Mouse (Mus musculus) intestine, embryonic 15.5 days (tissue): ENCODE measurements around the gene Ift27. TPM values are rescaled to one million over a fixed set of nuclear protein-coding genes. Genes with fewer than 3 reads are reported as not detected.

Experiments used
- ATAC-seq: fragments of 200-750 bp; cut with Nextera tagmentation; 2 replicates; pipeline ENCODE4 v1.8.0; 2017; ENCODE audit warnings: moderate TSS enrichment, moderate library complexity
- H3K27ac ChIP-seq: fragments of 300-500 bp; sonication (generic); 2 replicates; pipeline ENCODE4 v1.5.1; 2015; ENCODE audit warnings: mild to moderate bottlenecking, inconsistent platforms
- H3K27me3 ChIP-seq: fragments of 300-500 bp; sonication (generic); replicated peaks from 2 replicates; pipeline ENCODE4 v1.6.1; 2015; ENCODE audit warnings: inconsistent platforms
- H3K36me3 ChIP-seq: fragments of 300-500 bp; sonication (generic); 2 replicates; pipeline ENCODE4 v1.6.1; 2015; ENCODE audit warnings: inconsistent platforms
- H3K4me1 ChIP-seq: fragments of 300-500 bp; sonication (generic); replicated peaks from 2 replicates; pipeline ENCODE4 v1.6.1; 2015; ENCODE audit warnings: inconsistent platforms
- H3K4me2 ChIP-seq: fragments of 300-500 bp; sonication (generic); replicated peaks from 2 replicates; pipeline ENCODE4 v1.6.1; 2015; ENCODE audit warnings: mild to moderate bottlenecking, inconsistent platforms
- H3K4me3 ChIP-seq: fragments of 300-500 bp; sonication (generic); replicated peaks from 2 replicates; pipeline ENCODE4 v1.5.1; 2015; ENCODE audit warnings: inconsistent platforms
- H3K9ac ChIP-seq: fragments of 300-500 bp; sonication (generic); 2 replicates; pipeline ENCODE4 v1.6.1; 2015; ENCODE audit warnings: inconsistent platforms
- H3K9me3 ChIP-seq: fragments of 300-500 bp; sonication (generic); 2 replicates; pipeline ENCODE4 v1.6.1; 2016; ENCODE audit warnings: inconsistent platforms
- WGBS: fragments of 180-500 bp; shearing (Covaris S2); methylation state at CpG from one replicate; pipeline ENCODE4 v1.1.7; 2015; 5-methylcytosine and 5-hydroxymethylcytosine counted together
- polyA plus RNA-seq: library from polyadenylated mRNA; unstranded; fragments of >200 nt; fragmentation: Nextera tagmentation; extraction: Ambion mirVana; gene quantifications from 2 replicates; pipeline ENCODE4 v1.2.1, GENCODE M21; 2015

Gene Ift27
- polyA plus RNA-seq: 60.5 and 62.9 TPM in 2 replicates

DNA sequence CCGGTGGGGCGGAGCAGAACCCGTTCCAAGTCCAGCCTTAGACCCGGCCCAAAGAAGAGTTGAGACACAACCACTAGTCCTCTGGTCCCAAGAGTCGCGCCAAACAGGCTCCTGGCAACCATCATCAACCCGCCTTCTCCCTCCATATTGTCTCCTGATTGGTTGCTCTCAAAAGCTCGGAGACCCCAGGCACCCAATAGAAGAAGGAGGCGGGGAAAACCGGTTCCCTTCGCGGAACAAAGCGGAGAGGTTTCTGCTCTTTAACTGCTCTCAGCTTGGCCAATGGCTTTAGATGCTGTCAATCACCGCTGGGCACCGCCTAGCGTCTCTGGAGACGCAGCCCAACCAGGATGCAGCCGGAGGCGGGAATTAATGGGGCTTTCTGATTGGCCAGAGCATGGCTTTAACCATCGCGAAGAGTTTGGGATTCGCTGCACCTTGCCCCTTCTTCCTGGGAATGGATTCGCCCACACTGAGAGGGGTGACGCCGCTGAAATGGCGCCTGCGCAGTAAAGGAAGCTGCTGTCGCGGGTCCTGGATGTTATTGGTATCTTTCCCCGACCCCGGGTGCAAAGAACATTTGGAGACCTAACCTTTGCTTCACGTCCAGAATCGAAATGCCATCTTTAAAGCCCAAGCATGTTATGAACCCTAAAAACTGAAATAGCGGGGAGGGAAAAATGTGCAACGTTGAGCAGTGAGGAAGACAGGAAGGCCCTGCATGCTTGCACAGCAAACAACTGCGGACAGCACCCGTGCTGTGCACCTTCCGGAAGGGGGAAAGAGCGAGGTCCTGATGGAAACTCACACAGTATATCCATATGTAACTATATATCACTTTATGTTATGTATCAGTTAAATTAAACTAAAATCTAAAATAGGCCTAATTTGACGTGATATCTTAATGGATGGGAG, at the start of gene Ift27:
Ift27 (minus strand) TSS at position 136 of the 915 bp plus-strand sequence.
- Histone ChIP-seq H3K4me1 (peaks cover 13% of the 10 kb centered on the region), H3K27me3 (no peaks in the 10 kb centered on the region), H3K36me3 (no peaks in the 10 kb centered on the region), H3K27ac (no peak within 1 kb of the TSS), H3K9me3 (no peaks in the 10 kb centered on the region), H3K4me3 (peak within 1 kb of the TSS; percentile 71), H3K4me2 (peak within 1 kb of the TSS; percentile 96), H3K9ac (peak within 1 kb of the TSS; percentile 66)
- WGBS: 2% methylated on average over 40 of the region's 40 CpGs
- ATAC-seq: peak; percentile 98

GRCm38 (mm10) chr15:78215269-78215668, 41.4 kb upstream of the Ift27 start:
- no peaks in the 10 kb centered on the region for H3K4me1 ChIP-seq
- H3K4me2 ChIP-seq: no peak overlapping the region
- H3K4me3 ChIP-seq: no peak overlapping the region
- ATAC-seq: no peak
- no peaks in the 10 kb centered on the region for H3K9me3 ChIP-seq
- H3K27me3 ChIP-seq: no peaks in the 10 kb centered on the region
- H3K36me3 ChIP-seq: no peaks in the 10 kb centered on the region
- no peak overlapping the region for H3K27ac ChIP-seq
- WGBS: 86% methylated on average over 9 of the region's 9 CpGs
- H3K9ac ChIP-seq: no peak overlapping the region

GRCm38 (mm10) chr15:78211367-78211766, 37.5 kb upstream of the Ift27 start:
- H3K27ac ChIP-seq: no peak overlapping the region
- no peaks in the 10 kb centered on the region for H3K36me3 ChIP-seq
- no peak overlapping the region for H3K4me2 ChIP-seq
- H3K4me1 ChIP-seq: no peaks in the 10 kb centered on the region
- H3K27me3 ChIP-seq: no peaks in the 10 kb centered on the region
- no peak for ATAC-seq
- 68% methylated on average over 8 of the region's 8 CpGs for WGBS
- H3K4me3 ChIP-seq: no peak overlapping the region
- no peaks in the 10 kb centered on the region for H3K9me3 ChIP-seq
- no peak overlapping the region for H3K9ac ChIP-seq

DNA sequence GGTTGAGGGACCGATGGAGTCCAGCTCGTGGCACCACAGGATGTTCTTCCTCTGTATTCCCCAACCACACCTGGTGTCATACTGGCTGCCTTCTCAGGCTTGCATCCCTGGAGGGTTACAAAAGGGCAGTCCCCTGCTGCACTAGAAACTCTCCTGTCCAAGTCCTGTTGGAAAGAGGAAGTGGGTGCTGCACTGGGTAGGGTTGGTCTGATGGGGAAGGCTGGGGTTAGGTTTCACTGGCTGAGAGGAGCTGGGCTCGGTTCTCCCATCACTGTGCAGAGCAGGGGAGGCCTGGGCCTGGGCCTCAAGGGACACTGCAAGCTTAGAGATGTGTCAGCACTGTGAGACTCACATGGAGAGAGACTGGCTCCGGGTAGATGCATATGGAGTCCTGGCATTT, 36.3 kb upstream of the Ift27 start:
- H3K4me2 ChIP-seq: no peak overlapping the region

DNA sequence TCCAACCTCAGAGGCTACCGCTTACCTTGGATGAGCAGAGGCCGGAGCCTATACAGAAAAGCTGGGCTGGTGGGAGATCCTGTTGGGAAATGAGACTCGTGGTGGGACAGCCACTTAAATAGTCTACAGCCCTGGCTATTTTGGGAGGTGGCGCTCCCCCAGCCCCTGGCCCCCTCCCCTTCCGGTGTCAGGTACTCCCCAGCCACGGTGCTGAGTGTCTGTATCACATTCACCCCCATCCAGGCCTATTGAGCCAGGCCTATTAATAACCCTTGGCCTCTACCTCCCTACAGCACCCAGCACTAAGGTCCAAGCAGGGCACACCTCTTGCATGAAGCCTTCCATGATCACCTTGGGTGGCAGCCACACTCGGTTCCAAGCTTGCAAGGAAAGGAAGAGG, 32.4 kb upstream of the Ift27 start, which contains the start of gene Pvalb:
Pvalb (minus strand) TSS at position 89 of the 400 bp plus-strand sequence.
- no peak within 1 kb of the TSS for H3K27ac ChIP-seq
- no peak within 1 kb of the TSS for H3K9ac ChIP-seq
- H3K4me1 ChIP-seq: peaks cover 4% of the 10 kb centered on the region; the same call in 1 of the 2 replicates
- no peaks in the 10 kb centered on the region for H3K9me3 ChIP-seq
- H3K4me3 ChIP-seq: no peak within 1 kb of the TSS
- H3K27me3 ChIP-seq: peaks cover 46% of the 10 kb centered on the region
- no peak within 1 kb of the TSS for H3K4me2 ChIP-seq
- H3K36me3 ChIP-seq: no peaks in the 10 kb centered on the region
- 87% methylated on average over 7 of the region's 7 CpGs for WGBS
- ATAC-seq: no peak

More for the DNA sequence above, 36.3 kb upstream of the Ift27 start:
- no peak overlapping the region for H3K27ac ChIP-seq
- 77% methylated on average over 4 of the region's 4 CpGs for WGBS
- H3K9ac ChIP-seq: no peak overlapping the region
- no peaks in the 10 kb centered on the region for H3K36me3 ChIP-seq
- no peak overlapping the region for H3K4me3 ChIP-seq
- H3K9me3 ChIP-seq: no peaks in the 10 kb centered on the region
- peaks cover 9% of the 10 kb centered on the region for H3K27me3 ChIP-seq
- H3K4me1 ChIP-seq: no peaks in the 10 kb centered on the region
- no peak for ATAC-seq

GRCm38 (mm10) chr15:78205192-78205591, 31.3 kb upstream of the Ift27 start:
- no peaks in the 10 kb centered on the region for H3K9me3 ChIP-seq
- ATAC-seq: no peak
- H3K9ac ChIP-seq: no peak overlapping the region
- peaks cover 4% of the 10 kb centered on the region; the same call in 1 of the 2 replicates for H3K4me1 ChIP-seq
- no peak overlapping the region for H3K4me2 ChIP-seq
- no peak overlapping the region for H3K27ac ChIP-seq
- no peaks in the 10 kb centered on the region for H3K36me3 ChIP-seq
- WGBS: 45% methylated on average over 3 of the region's 3 CpGs
- peaks cover 50% of the 10 kb centered on the region for H3K27me3 ChIP-seq
- H3K4me3 ChIP-seq: no peak overlapping the region

DNA sequence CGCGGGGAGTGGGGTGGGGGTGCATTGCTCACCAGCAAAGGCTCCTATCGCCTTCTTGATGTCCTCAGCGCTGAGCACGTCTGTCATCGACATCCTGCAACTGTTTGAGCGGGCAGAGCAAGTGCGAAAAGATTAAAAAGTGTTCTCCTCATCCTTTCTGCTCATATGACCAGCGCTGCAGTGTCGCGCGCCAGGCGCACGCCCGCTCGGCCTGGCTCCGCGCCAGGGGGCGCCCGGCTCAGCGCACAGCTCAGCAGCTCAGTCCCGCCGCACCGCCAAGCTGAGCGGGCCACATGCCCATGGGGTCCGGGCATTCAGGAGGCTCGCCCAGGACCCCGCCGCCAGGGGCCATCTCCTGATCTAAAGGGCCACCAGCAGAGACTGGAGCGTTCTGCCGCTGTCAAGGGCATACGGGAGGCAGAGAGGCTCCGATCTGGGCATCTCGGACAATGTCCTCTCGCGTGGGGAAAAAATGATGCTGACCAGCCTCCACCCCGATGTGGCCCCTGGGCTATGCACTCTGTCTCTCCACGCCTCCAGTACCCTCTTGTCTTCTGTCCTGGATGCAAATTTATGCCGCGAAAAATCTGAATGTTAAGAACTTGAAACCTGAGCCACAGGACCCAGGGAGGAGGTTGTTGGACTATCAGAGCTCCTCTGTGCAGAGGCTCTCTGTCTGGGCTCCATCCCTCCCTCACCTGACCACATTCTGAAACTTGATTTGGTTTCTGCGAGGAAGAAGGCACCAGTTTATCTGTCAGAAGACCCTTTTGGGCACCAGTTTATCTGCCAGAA, 30.3 kb upstream of the Ift27 start:
- H3K9me3 ChIP-seq: no peaks in the 10 kb centered on the region
- no peak for ATAC-seq
- no peaks in the 10 kb centered on the region for H3K36me3 ChIP-seq
- 3% methylated on average over 41 of the region's 41 CpGs for WGBS
- H3K9ac ChIP-seq: peak overlapping the region; percentile 8; the same call in 1 of the 2 replicates
- H3K27ac ChIP-seq: no peak overlapping the region
- peaks cover 56% of the 10 kb centered on the region for H3K27me3 ChIP-seq
- peak overlapping the region; percentile 21; the same call in 1 of the 2 replicates for H3K4me3 ChIP-seq
- peaks cover 4% of the 10 kb centered on the region; the same call in 1 of the 2 replicates for H3K4me1 ChIP-seq
- H3K4me2 ChIP-seq: peak overlapping the region; percentile 56

DNA sequence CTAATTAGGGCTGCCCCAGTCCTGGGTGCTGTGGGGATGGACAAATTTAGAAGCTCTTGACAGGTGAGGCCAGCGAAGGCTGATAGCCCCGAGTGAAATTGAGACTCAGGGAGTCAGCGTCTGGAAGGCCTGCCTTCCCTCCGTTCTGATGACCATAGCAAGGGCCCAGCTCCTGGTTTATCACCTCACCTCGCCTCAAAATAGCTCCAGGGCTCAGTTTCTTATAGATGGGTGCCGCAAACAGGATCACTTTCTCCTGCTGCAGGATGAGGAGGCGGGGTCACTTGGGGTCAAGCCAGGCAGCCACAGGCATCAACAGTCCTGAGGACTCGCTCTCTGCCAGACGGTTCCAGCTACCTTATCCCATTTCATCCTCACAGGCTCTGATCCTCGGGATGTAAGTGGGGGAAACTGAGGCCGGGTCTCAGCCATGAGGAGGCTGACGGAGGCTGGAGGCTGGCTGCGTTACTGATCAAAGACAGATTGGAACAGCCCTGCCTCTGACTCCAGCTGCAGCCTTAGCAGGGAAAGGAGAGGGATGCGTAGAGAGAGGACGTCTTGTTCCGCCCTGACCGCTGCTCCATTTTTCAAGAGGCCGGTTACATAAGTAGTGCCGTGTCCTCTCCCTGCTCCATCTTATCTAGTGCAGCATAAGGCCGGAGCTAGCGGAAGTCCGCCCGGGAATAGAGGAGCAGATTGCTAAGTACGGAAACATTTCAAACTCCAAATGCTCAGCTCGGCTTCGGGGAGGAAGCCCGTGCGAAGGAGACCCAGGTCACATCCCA, 21.4 kb upstream of the Ift27 start:
- Histone ChIP-seq H3K27ac (no peak overlapping the region), H3K4me1 (no peaks in the 10 kb centered on the region), H3K9ac (no peak overlapping the region), H3K4me3 (no peak overlapping the region), H3K27me3 (peaks cover 11% of the 10 kb centered on the region), H3K4me2 (no peak overlapping the region), H3K36me3 (no peaks in the 10 kb centered on the region), H3K9me3 (no peaks in the 10 kb centered on the region)
- 75% methylated on average over 28 of the region's 28 CpGs for WGBS
- no peak for ATAC-seq

DNA sequence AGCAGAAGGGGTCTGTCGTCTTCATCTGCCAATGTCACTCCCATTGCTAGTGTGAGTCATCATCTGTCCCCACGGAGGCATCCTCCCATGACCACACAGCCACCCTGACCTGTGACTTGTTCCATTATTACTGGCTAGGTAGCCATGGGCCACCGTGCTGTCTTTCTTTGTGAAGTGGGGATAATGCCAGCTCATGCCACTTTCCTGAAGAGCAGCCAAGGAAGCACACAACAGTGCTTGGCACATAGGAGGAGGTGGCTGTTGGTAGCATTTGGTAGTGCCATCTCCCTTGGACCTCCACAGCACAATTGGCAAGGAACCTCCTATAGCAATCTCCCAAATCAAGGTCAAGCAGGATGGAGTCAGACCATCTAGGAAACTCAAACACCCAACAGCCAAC, 20.4 kb upstream of the Ift27 start:
- H3K27me3 ChIP-seq: peaks cover 4% of the 10 kb centered on the region; the same call in 1 of the 2 replicates
- no peaks in the 10 kb centered on the region for H3K9me3 ChIP-seq
- no peak overlapping the region for H3K4me2 ChIP-seq
- H3K36me3 ChIP-seq: no peaks in the 10 kb centered on the region
- no peaks in the 10 kb centered on the region for H3K4me1 ChIP-seq
- WGBS: 82% methylated on average over 3 of the region's 3 CpGs
- H3K4me3 ChIP-seq: no peak overlapping the region
- no peak overlapping the region for H3K27ac ChIP-seq
- H3K9ac ChIP-seq: no peak overlapping the region
- ATAC-seq: no peak

DNA sequence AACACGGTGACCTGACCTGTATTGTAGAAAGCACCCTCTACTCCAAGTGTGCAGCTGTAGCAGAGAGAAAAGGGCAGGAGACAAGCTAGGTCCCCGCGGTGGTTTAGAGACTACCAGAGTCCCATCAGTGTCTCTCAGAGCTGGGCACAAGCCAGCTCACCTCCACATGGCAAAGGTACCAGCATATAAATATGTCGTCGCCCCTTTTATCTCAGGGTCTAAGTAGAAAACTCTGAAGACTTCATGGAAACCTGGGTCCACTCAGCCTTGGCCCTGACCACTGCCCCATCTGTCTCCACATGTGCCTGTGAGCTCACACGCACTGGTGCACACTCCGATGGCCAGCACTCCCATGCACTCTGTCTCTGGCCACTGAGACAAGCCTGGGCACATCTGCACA, 15.7 kb upstream of the Ift27 start:
- no peaks in the 10 kb centered on the region for H3K9me3 ChIP-seq
- H3K27ac ChIP-seq: no peak overlapping the region
- H3K9ac ChIP-seq: no peak overlapping the region
- 89% methylated on average over 7 of the region's 7 CpGs for WGBS
- no peak overlapping the region for H3K4me2 ChIP-seq
- no peaks in the 10 kb centered on the region for H3K36me3 ChIP-seq
- peaks cover 4% of the 10 kb centered on the region; the same call in 1 of the 2 replicates for H3K27me3 ChIP-seq
- ATAC-seq: no peak
- H3K4me1 ChIP-seq: no peaks in the 10 kb centered on the region
- H3K4me3 ChIP-seq: no peak overlapping the region

DNA sequence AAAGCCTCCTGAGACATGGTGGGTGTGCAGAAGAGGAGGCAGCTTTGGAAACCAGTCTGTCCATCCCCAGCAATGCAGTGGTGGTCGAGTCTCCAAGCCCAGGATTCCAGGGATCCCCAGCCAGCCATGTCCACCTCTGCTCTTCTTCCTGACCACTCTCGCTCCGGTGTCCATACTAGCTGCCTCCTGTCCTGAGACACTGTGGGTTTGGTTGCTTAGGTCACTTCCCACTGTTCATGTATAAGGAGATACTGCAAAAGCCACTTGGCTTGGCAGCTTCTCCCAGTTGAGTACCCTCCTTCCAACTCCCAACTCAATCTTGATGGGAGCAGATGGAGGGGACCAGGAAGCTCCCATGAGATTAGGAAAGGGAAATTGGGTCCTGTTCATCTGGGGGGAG, 14.6 kb upstream of the Ift27 start:
- H3K4me3 ChIP-seq: no peak overlapping the region
- no peaks in the 10 kb centered on the region for H3K36me3 ChIP-seq
- no peak overlapping the region for H3K27ac ChIP-seq
- ATAC-seq: no peak
- H3K4me1 ChIP-seq: no peaks in the 10 kb centered on the region
- peaks cover 4% of the 10 kb centered on the region for H3K27me3 ChIP-seq
- H3K9me3 ChIP-seq: no peaks in the 10 kb centered on the region
- H3K4me2 ChIP-seq: no peak overlapping the region
- 79% methylated on average over 3 of the region's 3 CpGs for WGBS
- no peak overlapping the region for H3K9ac ChIP-seq
